Mouse (Mus musculus) G1E (cell line): ENCODE measurements around the gene Pus1. TPM values are rescaled to one million over a fixed set of nuclear protein-coding genes. Genes with fewer than 3 reads are reported as not detected.
A peak's percentile ranks its signal among the peaks of the same experiment; 100 is the strongest.

Experiments
- ATAC-seq: 2 replicates; pipeline ENCODE4 v1.8.0; 2016; ENCODE audit warnings: mild to moderate bottlenecking; ENCODE audit not compliant: insufficient number of reproducible peaks, poor library complexity, low FRiP score, severe bottlenecking; ENCODE audit errors: extremely low read depth
- DNase-seq: peaks from one replicate; pipeline ENCODE4 v3.0.0; 2012; ENCODE audit warnings: low spot score
- H3K27me3 ChIP-seq: 2 replicates; pipeline ENCODE4 v1.6.1; 2012; ENCODE audit warnings: mild to moderate bottlenecking, low read length, inconsistent platforms; ENCODE audit not compliant: insufficient read depth
- H3K36me3 ChIP-seq: replicated peaks from 2 replicates; pipeline ENCODE3; 2012; ENCODE audit warnings: mild to moderate bottlenecking, inconsistent platforms
- H3K4me1 ChIP-seq: 2 replicates; pipeline ENCODE4 v1.6.1; 2012; ENCODE audit warnings: low read depth, low read length, inconsistent platforms, mixed read lengths; ENCODE audit not compliant: insufficient read depth
- H3K4me3 ChIP-seq: 2 replicates; pipeline ENCODE4 v1.5.1; 2012; ENCODE audit warnings: low read depth, mild to moderate bottlenecking, inconsistent platforms, low read length, moderate library complexity, mixed read lengths
- H3K9me3 ChIP-seq: replicated peaks from 2 replicates; pipeline ENCODE4 v1.6.1; 2012; ENCODE audit warnings: inconsistent platforms
- CTCF ChIP-seq: IDR thresholded peaks from 2 replicates; pipeline ENCODE4 v1.5.1; 2012; ENCODE audit warnings: low read depth, low read length, inconsistent platforms, mixed read lengths
- GATA1 ChIP-seq: IDR thresholded peaks from 2 replicates; pipeline ENCODE4 v1.6.1; 2012; ENCODE audit warnings: borderline replicate concordance, low read length, inconsistent platforms, mixed read lengths
- GATA2 ChIP-seq: IDR thresholded peaks from 2 replicates; pipeline ENCODE4 v1.6.1; 2012; ENCODE audit warnings: low read depth, low read length, inconsistent platforms, borderline replicate concordance
- POLR2AphosphoS5 ChIP-seq: IDR thresholded peaks from 2 replicates; pipeline ENCODE4 v1.6.1; 2012; ENCODE audit warnings: low read depth, low read length, inconsistent platforms; ENCODE audit not compliant: insufficient replicate concordance
- TAL1 ChIP-seq: conservative IDR thresholded peaks from 2 replicates; pipeline ENCODE4 v1.6.1; 2012; ENCODE audit warnings: low read depth, low read length, inconsistent platforms, mixed read lengths
- polyA plus RNA-seq: library from polyadenylated mRNA; stranded (reverse); fragments of >175 nt; gene quantifications from 2 replicates; pipeline ENCODE4 v1.2.3, GENCODE M21; 2012
- total RNA-seq, 2 experiments: library from RNA; stranded (forward) in 1 of 2; stranded (reverse) in 1 of 2; fragments of 200-1000 nt in 1 of 2; fragments of >200 nt in 1 of 2; fragmentation: Nextera tagmentation in 1 of 2; gene quantifications; 2 replicates each; pipeline ENCODE4 v1.2.3; 2014 to 2017

The Pus1 gene
- 17.8 and 19.5 TPM in 2 replicates for total RNA-seq (2014; fragmentation: Nextera tagmentation)
- 72.6 and 72.9 TPM in 2 replicates for total RNA-seq (2017)
- 143 and 177 TPM in 2 replicates for polyA plus RNA-seq

- TF ChIP-seq POLR2AphosphoS5 (no peak), CTCF (no peak), GATA1 (no peak), TAL1 (no peak), GATA2 (no peak)
- H3K27me3 ChIP-seq, result no peaks in the 10 kb centered on the region
- DNase-seq (peak; percentile 96), ATAC-seq (peak; percentile 82)
- H3K4me3 ChIP-seq, result peak within 1 kb of the TSS; percentile 90
- peaks cover 77% of the 10 kb centered on the region for H3K4me1 ChIP-seq
- H3K9me3 ChIP-seq, result no peaks in the 10 kb centered on the region
- H3K36me3 ChIP-seq, result peaks cover 57% of the 10 kb centered on the region
These were observed at the start of gene Pus1 for GRCm38 (mm10) chr5:110779998-110780760. Gene Pus1 (minus strand): TSS chr5:110780659.

DNA sequence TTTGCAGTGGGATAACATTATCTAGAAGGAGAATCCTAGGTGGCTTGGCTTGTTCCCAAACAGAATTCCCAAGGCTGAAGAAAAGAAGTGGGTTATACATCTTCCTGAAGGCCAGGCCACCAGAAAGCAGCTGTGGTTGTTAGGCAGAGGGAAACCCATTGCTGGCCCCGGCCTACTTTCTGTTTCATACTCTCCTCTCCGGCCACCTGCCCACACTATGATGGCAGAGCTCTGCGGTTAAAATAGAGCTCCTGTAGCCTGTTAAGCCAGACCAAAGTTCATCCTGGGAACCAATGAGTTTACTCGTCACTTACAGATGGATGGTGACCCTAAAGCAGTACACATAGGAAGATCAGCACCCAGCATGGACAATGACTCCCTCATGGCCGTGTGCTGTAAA is 47.1 kb upstream of the Pus1 start:
- TF ChIP-seq GATA1 (no peak), POLR2AphosphoS5 (no peak), CTCF (no peak), GATA2 (no peak), TAL1 (no peak)
- no peaks in the 10 kb centered on the region for H3K9me3 ChIP-seq
- DNase-seq (no peak), ATAC-seq (no peak)
- H3K36me3 ChIP-seq, result peaks cover 65% of the 10 kb centered on the region
- H3K4me1 ChIP-seq, result no peaks in the 10 kb centered on the region; the same call in 1 of the 2 replicates
- H3K27me3 ChIP-seq, result no peaks in the 10 kb centered on the region
- H3K4me3 ChIP-seq, result no peak overlapping the region

DNA sequence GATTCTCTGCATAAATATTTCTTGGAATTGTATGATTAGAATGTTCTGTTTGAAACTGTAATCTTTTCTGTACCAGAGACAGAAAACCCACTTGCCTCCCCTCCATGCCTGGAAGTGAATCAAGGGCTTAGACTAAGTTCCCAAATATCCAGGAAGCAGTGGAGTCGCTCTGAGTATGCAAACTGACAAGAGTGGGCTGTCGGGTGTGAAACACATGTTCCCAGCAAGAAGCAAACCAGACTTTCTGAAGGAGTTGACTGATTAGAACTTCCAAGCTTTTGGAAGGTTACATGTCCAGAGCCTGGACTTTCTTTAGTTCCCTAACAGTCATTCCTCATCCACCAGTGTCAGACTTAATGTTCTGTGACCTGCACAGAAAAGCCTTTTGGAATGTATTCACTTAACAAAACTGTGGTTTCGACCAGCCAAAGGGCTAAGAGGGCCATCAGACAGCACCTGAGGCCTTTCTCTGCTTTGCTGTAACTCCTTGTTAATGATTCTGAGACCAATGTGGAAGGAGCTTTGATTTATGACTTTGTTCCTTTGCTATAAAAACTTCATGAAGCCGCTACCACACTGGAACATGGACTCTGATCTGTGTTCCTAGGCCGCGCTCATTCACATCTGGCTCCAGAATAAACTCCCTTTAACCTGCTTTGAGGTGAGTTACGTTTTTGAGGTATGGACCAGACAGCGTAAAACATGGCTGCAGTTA is 46.5 kb upstream of the Pus1 start:
- no peaks in the 10 kb centered on the region for H3K9me3 ChIP-seq
- peaks cover 59% of the 10 kb centered on the region for H3K36me3 ChIP-seq
- H3K27me3 ChIP-seq, result no peaks in the 10 kb centered on the region
- H3K4me3 ChIP-seq, result no peak overlapping the region
- H3K4me1 ChIP-seq, result no peaks in the 10 kb centered on the region
- TF ChIP-seq POLR2AphosphoS5 (no peak), GATA1 (no peak), CTCF (no peak), GATA2 (no peak), TAL1 (no peak)
- ATAC-seq (no peak), DNase-seq (no peak)

DNA sequence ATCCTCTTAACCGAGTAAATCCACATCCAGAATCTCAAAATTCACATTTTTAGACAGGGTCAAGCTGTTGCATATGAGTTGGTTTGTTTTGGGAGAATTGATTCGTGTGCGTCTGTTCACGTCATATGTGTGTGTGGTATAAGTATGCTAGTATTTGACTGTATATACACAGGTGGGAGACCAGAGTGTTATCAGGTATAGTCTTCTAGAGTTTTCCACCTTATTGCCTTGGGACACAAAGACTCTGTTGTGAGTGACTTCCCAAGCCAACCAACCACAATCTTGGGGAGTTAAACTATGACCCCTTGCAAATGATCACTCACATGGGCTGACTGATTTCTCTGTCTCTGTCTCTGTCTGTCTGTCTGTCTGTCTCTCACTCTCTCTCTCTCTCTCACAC is 44.0 kb upstream of the Pus1 start:
- H3K36me3 ChIP-seq, result peaks cover 38% of the 10 kb centered on the region
- H3K4me1 ChIP-seq, result no peaks in the 10 kb centered on the region
- TF ChIP-seq GATA2 (no peak), POLR2AphosphoS5 (no peak), GATA1 (no peak), CTCF (no peak), TAL1 (no peak)
- DNase-seq (no peak), ATAC-seq (no peak)
- no peaks in the 10 kb centered on the region for H3K9me3 ChIP-seq
- H3K27me3 ChIP-seq, result no peaks in the 10 kb centered on the region
- H3K4me3 ChIP-seq, result no peak overlapping the region

DNA sequence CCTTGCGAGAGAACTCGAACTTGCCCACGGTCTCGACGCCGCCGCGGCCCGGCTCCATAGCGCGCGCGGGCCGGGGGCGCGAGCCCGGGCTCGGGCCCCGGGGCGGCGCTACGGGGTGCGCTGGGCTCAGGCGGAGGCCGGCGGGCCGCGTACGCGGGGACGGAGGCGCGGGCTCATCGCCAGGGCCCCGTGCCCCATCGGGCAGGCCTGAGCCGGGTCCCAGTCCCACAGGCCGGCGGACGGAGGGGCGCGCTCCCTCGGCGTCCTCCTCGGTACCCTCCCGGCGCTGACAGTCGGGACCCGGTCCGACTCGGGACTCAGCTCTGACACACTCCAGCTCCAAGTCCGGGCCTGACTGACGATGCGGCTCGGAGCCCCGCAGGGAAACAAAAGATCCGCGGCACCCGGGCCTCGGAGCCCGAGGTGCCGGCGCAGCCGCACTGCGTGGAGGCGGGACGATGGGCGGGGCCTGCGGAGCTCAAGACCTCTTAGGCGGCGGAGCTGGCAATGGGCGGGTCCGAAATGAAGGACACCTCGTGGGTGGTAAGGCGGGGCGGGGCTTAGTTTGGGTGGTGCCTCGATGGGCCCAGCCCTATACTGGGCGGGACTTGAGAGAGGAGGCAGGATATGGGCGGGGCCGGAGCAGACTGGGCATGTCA is 29.3 kb upstream of the Pus1 start, which contains the start of gene Ulk1:
Ulk1 (minus strand) TSS at position 431 of the 659 bp plus-strand sequence.
- no peak for TF ChIP-seq POLR2AphosphoS5
- no peak for TF ChIP-seq CTCF
- no peak for TF ChIP-seq GATA1
- no peak for TF ChIP-seq TAL1
- TF ChIP-seq GATA2, result no peak
- DNase-seq, result peak; percentile 95
- Histone ChIP-seq H3K9me3 (no peaks in the 10 kb centered on the region), H3K27me3 (no peaks in the 10 kb centered on the region), H3K4me1 (peaks cover 61% of the 10 kb centered on the region), H3K4me3 (peak within 1 kb of the TSS; percentile 96), H3K36me3 (peaks cover 32% of the 10 kb centered on the region)
- ATAC-seq, result peak; percentile 96
